Mouse (Mus musculus) heart, postnatal 0 days (tissue): ENCODE measurements around the gene Cbx1.

Experiments
- CTCF ChIP-seq: IDR thresholded peaks from 2 replicates; pipeline ENCODE4 v1.5.1; 2016; ENCODE audit warnings: antibody characterized with exemption, control low read depth, low read depth
- EP300 ChIP-seq: IDR thresholded peaks from 2 replicates; pipeline ENCODE4 v1.6.1; 2016; ENCODE audit warnings: antibody characterized with exemption, low read depth

DNA sequence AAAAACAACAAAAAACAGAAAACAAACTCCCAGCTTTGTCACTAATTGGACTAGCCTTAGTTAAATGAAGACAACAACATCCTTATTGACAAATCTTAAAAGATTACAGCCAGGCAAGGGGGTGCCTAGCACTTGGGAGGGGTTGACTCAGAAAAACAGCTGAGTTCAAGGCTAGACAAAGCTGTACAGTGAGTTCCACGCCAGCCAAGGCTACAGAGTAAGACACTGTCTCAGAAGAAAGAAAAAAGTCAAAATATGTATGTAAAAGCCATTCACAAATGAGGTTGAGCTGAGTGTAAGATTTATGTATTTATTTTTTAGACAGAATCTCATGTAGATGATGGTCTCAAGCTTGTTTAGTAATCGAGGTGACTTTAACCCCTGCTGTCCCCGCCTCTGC, 51.0 kb downstream of the Cbx1 start:
- TF ChIP-seq CTCF, result no peak
- TF ChIP-seq EP300, result no peak
